Mouse (Mus musculus) small intestine, adult 2 months (tissue): Measurements from ENCODE around the gene Pomgnt2.
A peak's percentile ranks its signal among the peaks of the same experiment; 100 is the strongest.

ENCODE experiments used
- CTCF ChIP-seq: fragments of 200-500 bp; IDR thresholded peaks from 2 replicates; pipeline ENCODE4 v1.5.1; 2012; ENCODE audit warnings: low read depth, mild to moderate bottlenecking, control low read depth, inconsistent platforms, low read length, moderate library complexity, mixed read lengths; ENCODE audit not compliant: insufficient replicate concordance, insufficient read length; ENCODE audit errors: extremely low read depth
- POLR2A ChIP-seq: fragments of 200-500 bp; IDR thresholded peaks from 2 replicates; pipeline ENCODE4 v1.6.1; 2012; ENCODE audit warnings: low read depth, mild to moderate bottlenecking, control low read depth, inconsistent platforms, low read length, moderate library complexity

- TF ChIP-seq CTCF (peak; percentile 99; the same call in 1 of the 2 replicates), POLR2A (no peak)
Observed at GRCm38 (mm10) chr9:122014241-122014667, 17.3 kb upstream of the Pomgnt2 start.
